Mouse (Mus musculus) kidney, postnatal 4 days (tissue): ENCODE measurements around the gene Bcl3.
A peak's percentile ranks its signal among the peaks of the same experiment; 100 is the strongest.

ENCODE experiments used
- DNase-seq, 2 experiments: peaks; one replicate each; pipeline ENCODE4 v3.0.0; 2021; ENCODE audit warnings: mixed read lengths in 2 of 2

The Bcl3 gene

GRCm38 (mm10) chr7:19768251-19768650 is 54.3 kb downstream of the Bcl3 start:
- peak; percentile 46 to 64 for DNase-seq

GRCm38 (mm10) chr7:19764581-19764980 is 58.0 kb downstream of the Bcl3 start:
- DNase-seq, result no peak

GRCm38 (mm10) chr7:19763829-19764477 is 58.6 kb downstream of the Bcl3 start:
- peak in 1 of 2 experiments; percentile 27 for DNase-seq

- peak; percentile 41 to 62 for DNase-seq
These were observed 60.3 kb downstream of the Bcl3 start for GRCm38 (mm10) chr7:19762283-19762682.

GRCm38 (mm10) chr7:19760021-19760420 is 62.5 kb downstream of the Bcl3 start:
- DNase-seq, result no peak

- DNase-seq, result no peak
These were observed 63.9 kb downstream of the Bcl3 start for GRCm38 (mm10) chr7:19758623-19759022.
